Mouse (Mus musculus) liver, adult 2 months (tissue): ENCODE results near the gene Eva1b. TPM values are rescaled to one million over a fixed set of nuclear protein-coding genes. Genes with fewer than 3 reads are reported as not detected.

ENCODE experiments used
- DNase-seq: peaks from one replicate; pipeline ENCODE4 v3.0.0-alpha.2; 2011; ENCODE audit warnings: low read depth, low spot score; ENCODE audit errors: extremely low read depth
- H3K27ac ChIP-seq: fragments of 200-500 bp; replicated peaks from 2 replicates; pipeline ENCODE4 v1.5.1; 2012; ENCODE audit warnings: low read depth, mild to moderate bottlenecking, control low read depth, inconsistent platforms, low read length; ENCODE audit not compliant: insufficient read depth
- H3K27me3 ChIP-seq: fragments of 200-500 bp; 2 replicates; pipeline ENCODE4 v1.6.1; 2012; ENCODE audit warnings: mild to moderate bottlenecking, moderate library complexity, low read length, inconsistent platforms; ENCODE audit not compliant: control insufficient read depth, insufficient read depth
- H3K36me3 ChIP-seq: fragments of 200-500 bp; 2 replicates; pipeline ENCODE4 v1.6.1; 2012; ENCODE audit warnings: low read length, inconsistent platforms; ENCODE audit not compliant: control insufficient read depth, insufficient read depth
- H3K4me1 ChIP-seq: fragments of 200-500 bp; 2 replicates; pipeline ENCODE4 v1.6.1; 2011; ENCODE audit warnings: low read length; ENCODE audit not compliant: control insufficient read depth, insufficient read depth
- H3K4me3 ChIP-seq: fragments of 200-500 bp; 2 replicates; pipeline ENCODE4 v1.5.1; 2011; ENCODE audit warnings: low read depth, mild to moderate bottlenecking, control low read depth, low read length, moderate library complexity; ENCODE audit not compliant: insufficient read depth
- H3K79me2 ChIP-seq: fragments of 200-500 bp; 2 replicates; pipeline ENCODE4 v1.6.1; 2012; ENCODE audit warnings: inconsistent platforms, mild to moderate bottlenecking, low read length, moderate library complexity; ENCODE audit not compliant: control insufficient read depth, insufficient read depth
- H3K9ac ChIP-seq: fragments of 200-500 bp; 2 replicates; pipeline ENCODE4 v1.6.1; 2012; ENCODE audit warnings: low read depth, mild to moderate bottlenecking, control low read depth, inconsistent platforms, low read length
- CTCF ChIP-seq: fragments of 200-500 bp; IDR thresholded peaks from 2 replicates; pipeline ENCODE4 v1.5.1; 2011; ENCODE audit warnings: low read depth, low read length, control low read depth
- POLR2A ChIP-seq: fragments of 200-500 bp; IDR thresholded peaks from 2 replicates; pipeline ENCODE4 v1.6.1; 2011; ENCODE audit warnings: low read length, control low read depth; ENCODE audit not compliant: insufficient read depth; ENCODE audit errors: extremely low read depth
- WGBS: fragments of 180-500 bp; shearing (Covaris S2); methylation state at CpG from one replicate; pipeline ENCODE4 v1.1.7; 2018; 5-methylcytosine and 5-hydroxymethylcytosine counted together
- polyA plus RNA-seq: library from polyadenylated mRNA; depleted of rRNA; stranded (reverse); fragments of >200 nt; gene quantifications from 2 replicates; pipeline ENCODE4 v1.2.3, GENCODE M21; 2012
- total RNA-seq: library from RNA; depleted of rRNA; stranded (reverse); fragments of >200 nt; gene quantifications from 2 replicates; pipeline ENCODE4 v1.2.3, GENCODE M21; 2014

Gene Eva1b
- total and polyA plus RNA-seq, 2 experiments: 8.0 to 18.1 TPM

- Histone ChIP-seq H3K79me2 (no peaks in the 10 kb centered on the region; the same call in 1 of the 2 replicates), H3K4me3 (no peak overlapping the region), H3K36me3 (peaks cover 46% of the 10 kb centered on the region), H3K9ac (no peak overlapping the region), H3K27me3 (no peaks in the 10 kb centered on the region), H3K27ac (no peak overlapping the region), H3K4me1 (peaks cover 10% of the 10 kb centered on the region)
- TF ChIP-seq POLR2A (no peak), CTCF (peak; percentile 84)
- WGBS: 27% methylated on average over 7 of the region's 7 CpGs
- DNase-seq: peak; percentile 88
These were observed 33.8 kb downstream of the Eva1b start for GRCm38 (mm10) chr4:126181170-126181957.

- Histone ChIP-seq H3K4me3 (no peak overlapping the region), H3K36me3 (peaks cover 44% of the 10 kb centered on the region), H3K27ac (no peak overlapping the region), H3K9ac (no peak overlapping the region), H3K27me3 (no peaks in the 10 kb centered on the region), H3K4me1 (peaks cover 10% of the 10 kb centered on the region), H3K79me2 (peaks cover 4% of the 10 kb centered on the region; the same call in 1 of the 2 replicates)
- no peak for DNase-seq
- TF ChIP-seq CTCF (no peak), POLR2A (no peak)
- WGBS: 38% methylated on average over 5 of the region's 5 CpGs
These were observed 35.5 kb downstream of the Eva1b start for GRCm38 (mm10) chr4:126183034-126183433.

- H3K9ac ChIP-seq: no peak overlapping the region
- no peak for DNase-seq
- H3K27me3 ChIP-seq: no peaks in the 10 kb centered on the region
- peaks cover 42% of the 10 kb centered on the region for H3K36me3 ChIP-seq
- whole genome bisulfite sequencing: 48% methylated on average over 3 of the region's 3 CpGs
- peaks cover 6% of the 10 kb centered on the region; the same call in 1 of the 2 replicates for H3K4me1 ChIP-seq
- peaks cover 22% of the 10 kb centered on the region; the same call in 1 of the 2 replicates for H3K79me2 ChIP-seq
- H3K27ac ChIP-seq: no peak overlapping the region
- H3K4me3 ChIP-seq: no peak overlapping the region
- no peak for TF ChIP-seq POLR2A
- no peak for TF ChIP-seq CTCF
These were observed 39.6 kb downstream of the Eva1b start for GRCm38 (mm10) chr4:126187096-126187495.

DNA sequence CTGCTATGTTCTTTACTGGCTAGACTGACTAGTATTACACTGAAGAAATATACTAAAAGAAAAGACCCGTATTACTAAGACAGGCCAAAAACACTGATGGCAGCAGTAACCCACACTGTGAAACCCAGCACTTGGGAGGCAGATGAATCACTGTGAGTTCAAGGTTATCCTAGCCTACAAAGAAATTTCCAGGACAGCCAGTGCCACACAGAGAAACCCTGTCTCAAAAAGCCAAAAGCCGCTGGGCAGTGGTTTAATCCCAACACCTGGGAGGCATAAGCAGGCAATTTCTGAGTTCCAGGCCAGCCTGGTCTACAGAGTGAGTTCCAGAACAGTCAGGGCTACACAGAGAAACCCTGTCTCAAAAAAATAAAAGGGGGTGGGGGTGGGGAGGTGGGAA is 43.1 kb downstream of the Eva1b start:
- no peak for DNase-seq
- Histone ChIP-seq H3K27me3 (no peaks in the 10 kb centered on the region), H3K4me1 (peaks cover 1% of the 10 kb centered on the region; the same call in 1 of the 2 replicates), H3K9ac (no peak overlapping the region), H3K36me3 (peaks cover 47% of the 10 kb centered on the region), H3K4me3 (no peak overlapping the region), H3K27ac (no peak overlapping the region), H3K79me2 (peaks cover 28% of the 10 kb centered on the region; the same call in 1 of the 2 replicates)
- 76% methylated on average over 2 of the region's 2 CpGs for WGBS
- TF ChIP-seq POLR2A (no peak), CTCF (no peak)

DNA sequence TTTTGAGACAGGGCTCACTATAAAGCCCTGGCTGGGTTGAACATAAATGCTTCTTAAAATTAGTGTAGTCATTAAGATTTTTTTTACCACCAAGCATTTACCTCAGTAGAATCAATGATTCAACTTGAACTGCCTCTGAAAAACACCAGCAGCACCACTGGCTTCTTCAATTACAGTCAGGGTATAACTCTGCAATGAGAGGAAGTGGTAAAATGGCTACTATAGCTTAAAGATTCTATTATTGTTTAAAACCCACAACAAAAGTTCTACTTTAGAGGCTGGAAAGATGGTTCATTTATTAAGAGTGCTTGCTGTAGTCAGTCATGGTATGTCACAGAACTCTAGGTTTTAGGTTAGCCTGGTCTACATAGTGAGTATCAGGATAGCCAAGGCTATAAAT is 46.7 kb downstream of the Eva1b start:
- Histone ChIP-seq H3K27ac (no peak overlapping the region), H3K79me2 (peaks cover 32% of the 10 kb centered on the region; the same call in 1 of the 2 replicates), H3K4me3 (no peak overlapping the region), H3K9ac (no peak overlapping the region), H3K27me3 (no peaks in the 10 kb centered on the region), H3K36me3 (peaks cover 32% of the 10 kb centered on the region), H3K4me1 (peaks cover 13% of the 10 kb centered on the region)
- no peak for DNase-seq
- no peak for TF ChIP-seq POLR2A
- no peak for TF ChIP-seq CTCF

GRCm38 (mm10) chr4:126194916-126195315 is 47.4 kb downstream of the Eva1b start:
- no peak overlapping the region for H3K9ac ChIP-seq
- WGBS: 90% methylated on average over 4 of the region's 4 CpGs
- H3K27me3 ChIP-seq: no peaks in the 10 kb centered on the region
- peaks cover 16% of the 10 kb centered on the region for H3K4me1 ChIP-seq
- H3K79me2 ChIP-seq: peaks cover 35% of the 10 kb centered on the region; the same call in 1 of the 2 replicates
- H3K36me3 ChIP-seq: peaks cover 29% of the 10 kb centered on the region
- H3K4me3 ChIP-seq: no peak overlapping the region
- TF ChIP-seq POLR2A (no peak), CTCF (no peak)
- DNase-seq: no peak
- H3K27ac ChIP-seq: no peak overlapping the region
